Mouse (Mus musculus): ENCODE measurements around the gene Cadm2.

Gene Cadm2

GRCm38 (mm10) chr16:67620826-67621505, at the start of gene Cadm2:
Gene Cadm2, minus strand, starts transcription at chr16:67620908.
- Histone ChIP-seq H3K27me3 (ENCODE audit: control insufficient read depth, insufficient read depth, low read length, poor library complexity, severe bottlenecking) (no peaks in the 10 kb centered on the region), H3K36me3 (ENCODE audit: control insufficient read depth, insufficient read depth, low read length, poor library complexity, severe bottlenecking) (no peaks in the 10 kb centered on the region)
- peak; percentile 14 for DNase-seq (ENCODE audit: low read depth, low spot score)

- Histone ChIP-seq H3K36me3 (ENCODE audit: control insufficient read depth, insufficient read depth, low read length, poor library complexity, severe bottlenecking) (no peaks in the 10 kb centered on the region), H3K27me3 (ENCODE audit: control insufficient read depth, insufficient read depth, low read length, poor library complexity, severe bottlenecking) (no peaks in the 10 kb centered on the region)
- DNase-seq (ENCODE audit: low read depth, low spot score), result no peak
Measured at GRCm38 (mm10) chr16:67646930-67647329, 26.2 kb upstream of the Cadm2 start.

- no peaks in the 10 kb centered on the region for H3K36me3 ChIP-seq (ENCODE audit: control insufficient read depth, insufficient read depth, low read length, poor library complexity, severe bottlenecking)
- H3K27me3 ChIP-seq (ENCODE audit: control insufficient read depth, insufficient read depth, low read length, poor library complexity, severe bottlenecking), result no peaks in the 10 kb centered on the region
- no peak for DNase-seq (ENCODE audit: low read depth, low spot score)
Measured at GRCm38 (mm10) chr16:67643651-67644050, 22.9 kb upstream of the Cadm2 start.

- H3K27me3 ChIP-seq (ENCODE audit: control insufficient read depth, insufficient read depth, low read length, poor library complexity, severe bottlenecking), result no peaks in the 10 kb centered on the region
- H3K36me3 ChIP-seq (ENCODE audit: control insufficient read depth, insufficient read depth, low read length, poor library complexity, severe bottlenecking), result no peaks in the 10 kb centered on the region
- no peak for DNase-seq (ENCODE audit: low read depth, low spot score)
Measured at GRCm38 (mm10) chr16:67619906-67620781, 564 bp downstream of the Cadm2 start.

GRCm38 (mm10) chr16:67619416-67619815, 1.3 kb downstream of the Cadm2 start:
- no peaks in the 10 kb centered on the region for H3K36me3 ChIP-seq (ENCODE audit: control insufficient read depth, insufficient read depth, low read length, poor library complexity, severe bottlenecking)
- no peak for DNase-seq (ENCODE audit: low read depth, low spot score)
- no peaks in the 10 kb centered on the region for H3K27me3 ChIP-seq (ENCODE audit: control insufficient read depth, insufficient read depth, low read length, poor library complexity, severe bottlenecking)

- no peaks in the 10 kb centered on the region for H3K36me3 ChIP-seq (ENCODE audit: control insufficient read depth, insufficient read depth, low read length, poor library complexity, severe bottlenecking)
- H3K27me3 ChIP-seq (ENCODE audit: control insufficient read depth, insufficient read depth, low read length, poor library complexity, severe bottlenecking), result no peaks in the 10 kb centered on the region
- no peak for DNase-seq (ENCODE audit: low read depth, low spot score)
Measured at GRCm38 (mm10) chr16:67618817-67619216, 1.9 kb downstream of the Cadm2 start.

DNA sequence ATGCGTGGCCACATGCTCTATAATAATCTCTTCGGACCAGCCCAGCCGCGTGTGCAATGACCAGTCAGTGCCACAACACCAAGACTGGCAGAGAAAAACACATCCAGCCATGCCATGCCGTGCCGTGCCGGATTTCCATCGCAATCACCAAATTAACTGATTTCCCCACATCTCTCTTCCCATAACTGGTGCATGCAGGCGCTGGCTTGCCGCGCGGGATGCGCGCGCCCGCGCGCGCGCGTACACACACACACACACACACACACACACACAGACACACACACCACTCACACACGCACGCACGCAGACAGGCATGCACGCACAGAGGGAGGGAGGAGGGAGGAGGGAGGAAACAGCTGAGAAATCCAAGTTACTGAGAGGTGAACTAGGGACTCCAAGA, 2.9 kb downstream of the Cadm2 start:
- H3K36me3 ChIP-seq (ENCODE audit: control insufficient read depth, insufficient read depth, low read length, poor library complexity, severe bottlenecking), result no peaks in the 10 kb centered on the region
- DNase-seq (ENCODE audit: low read depth, low spot score), result no peak
- no peaks in the 10 kb centered on the region for H3K27me3 ChIP-seq (ENCODE audit: control insufficient read depth, insufficient read depth, low read length, poor library complexity, severe bottlenecking)

DNA sequence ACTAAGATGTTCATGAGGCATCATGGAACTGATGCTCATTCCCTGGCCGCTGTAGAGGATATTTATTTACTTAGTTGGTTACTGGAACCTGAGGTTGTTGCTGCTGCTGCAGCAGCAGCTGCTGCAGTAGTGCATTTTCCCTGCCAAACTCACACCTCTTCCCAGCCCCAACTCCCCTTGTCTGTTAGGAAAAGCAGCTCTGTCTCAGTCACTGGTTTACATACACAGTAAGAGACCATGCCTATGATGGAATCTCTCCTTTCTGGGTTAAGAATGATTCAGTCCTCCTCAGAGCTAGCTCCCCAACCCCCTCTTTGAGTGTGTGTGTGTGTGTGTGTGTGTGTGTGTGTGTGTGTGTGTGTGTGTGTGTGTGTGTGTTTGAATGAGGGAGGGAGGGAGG, 3.5 kb downstream of the Cadm2 start:
- no peaks in the 10 kb centered on the region for H3K36me3 ChIP-seq (ENCODE audit: control insufficient read depth, insufficient read depth, low read length, poor library complexity, severe bottlenecking)
- H3K27me3 ChIP-seq (ENCODE audit: control insufficient read depth, insufficient read depth, low read length, poor library complexity, severe bottlenecking), result no peaks in the 10 kb centered on the region
- no peak for DNase-seq (ENCODE audit: low read depth, low spot score)

- H3K27me3 ChIP-seq (ENCODE audit: control insufficient read depth, insufficient read depth, low read length, poor library complexity, severe bottlenecking), result no peaks in the 10 kb centered on the region
- H3K36me3 ChIP-seq (ENCODE audit: control insufficient read depth, insufficient read depth, low read length, poor library complexity, severe bottlenecking), result no peaks in the 10 kb centered on the region
- no peak for DNase-seq (ENCODE audit: low read depth, low spot score)
Measured at GRCm38 (mm10) chr16:67613876-67614275, 6.8 kb downstream of the Cadm2 start.

GRCm38 (mm10) chr16:67610904-67611681, 9.6 kb downstream of the Cadm2 start:
- no peaks in the 10 kb centered on the region for H3K36me3 ChIP-seq (ENCODE audit: control insufficient read depth, insufficient read depth, low read length, poor library complexity, severe bottlenecking)
- no peak for DNase-seq (ENCODE audit: low read depth, low spot score)
- no peaks in the 10 kb centered on the region for H3K27me3 ChIP-seq (ENCODE audit: control insufficient read depth, insufficient read depth, low read length, poor library complexity, severe bottlenecking)

DNA sequence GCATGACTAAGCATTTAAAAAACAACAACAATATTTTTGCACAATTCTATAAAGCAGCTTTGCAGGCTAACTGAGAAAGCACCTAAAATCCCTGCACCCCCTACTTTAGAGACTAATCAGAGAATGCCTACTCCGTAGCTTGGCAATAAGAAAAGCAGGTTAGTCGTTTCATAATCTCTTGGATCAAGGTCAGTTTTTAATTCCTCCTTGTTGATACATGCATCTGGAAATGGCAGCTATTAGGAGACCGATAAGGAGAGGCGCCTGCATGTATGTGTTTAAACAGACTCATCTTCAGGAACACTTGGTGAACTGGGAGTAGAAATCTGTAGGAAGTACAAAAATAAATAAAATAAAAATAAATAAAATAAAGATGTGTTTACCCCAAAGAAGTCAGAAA, 11.6 kb downstream of the Cadm2 start:
- Histone ChIP-seq H3K27me3 (ENCODE audit: control insufficient read depth, insufficient read depth, low read length, poor library complexity, severe bottlenecking) (no peaks in the 10 kb centered on the region), H3K36me3 (ENCODE audit: control insufficient read depth, insufficient read depth, low read length, poor library complexity, severe bottlenecking) (no peaks in the 10 kb centered on the region)

DNA sequence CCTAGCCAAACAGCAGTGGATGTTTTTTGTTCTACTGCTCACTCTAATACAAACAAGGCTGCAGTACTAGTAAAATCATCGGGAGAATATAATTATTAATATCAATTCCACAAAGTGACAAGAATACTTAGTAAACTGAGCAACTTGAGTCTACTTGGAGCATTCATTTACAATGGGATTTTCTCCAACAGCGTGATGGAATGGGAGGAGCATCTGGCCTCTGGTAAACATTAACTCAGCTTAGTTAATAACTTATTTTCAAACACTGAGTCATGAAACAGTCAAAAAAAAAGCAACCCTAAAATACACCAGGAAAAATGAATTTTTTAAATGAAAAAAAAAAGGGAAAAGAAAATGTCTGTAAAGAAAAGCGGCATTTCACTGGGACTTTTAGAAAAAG, 12.2 kb downstream of the Cadm2 start:
- no peak for DNase-seq (ENCODE audit: low read depth, low spot score)
- no peaks in the 10 kb centered on the region for H3K27me3 ChIP-seq (ENCODE audit: control insufficient read depth, insufficient read depth, low read length, poor library complexity, severe bottlenecking)
- no peaks in the 10 kb centered on the region for H3K36me3 ChIP-seq (ENCODE audit: control insufficient read depth, insufficient read depth, low read length, poor library complexity, severe bottlenecking)

More for the DNA sequence above, 11.6 kb downstream of the Cadm2 start:
- DNase-seq (ENCODE audit: low read depth, low spot score), result no peak

- Histone ChIP-seq H3K27me3 (ENCODE audit: control insufficient read depth, insufficient read depth, low read length, poor library complexity, severe bottlenecking) (no peaks in the 10 kb centered on the region), H3K36me3 (ENCODE audit: control insufficient read depth, insufficient read depth, low read length, poor library complexity, severe bottlenecking) (no peaks in the 10 kb centered on the region)
- no peak for DNase-seq (ENCODE audit: low read depth, low spot score)
Measured at GRCm38 (mm10) chr16:67605661-67606060, 15.0 kb downstream of the Cadm2 start.

DNA sequence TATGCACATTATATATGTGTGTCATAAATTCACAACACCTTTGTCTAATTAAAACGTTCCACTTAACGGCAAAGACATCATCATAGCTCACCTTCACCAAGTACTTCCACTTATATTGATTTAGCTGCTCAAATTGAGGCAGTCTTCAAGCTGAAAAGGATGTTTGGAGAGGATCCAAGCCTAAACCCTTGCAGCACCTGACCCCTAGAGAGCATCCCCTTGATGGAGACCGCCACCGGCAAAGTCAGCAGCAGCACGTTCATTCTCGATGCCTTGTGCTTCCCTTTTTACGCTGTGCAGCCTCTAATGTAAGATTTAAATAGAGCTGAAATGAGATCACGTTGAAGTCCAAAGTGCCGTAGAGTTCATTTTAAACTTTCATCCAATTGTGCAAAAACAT, 20.7 kb downstream of the Cadm2 start:
- H3K36me3 ChIP-seq (ENCODE audit: control insufficient read depth, insufficient read depth, low read length, poor library complexity, severe bottlenecking), result no peaks in the 10 kb centered on the region
- DNase-seq (ENCODE audit: low read depth, low spot score), result no peak
- no peaks in the 10 kb centered on the region for H3K27me3 ChIP-seq (ENCODE audit: control insufficient read depth, insufficient read depth, low read length, poor library complexity, severe bottlenecking)

DNA sequence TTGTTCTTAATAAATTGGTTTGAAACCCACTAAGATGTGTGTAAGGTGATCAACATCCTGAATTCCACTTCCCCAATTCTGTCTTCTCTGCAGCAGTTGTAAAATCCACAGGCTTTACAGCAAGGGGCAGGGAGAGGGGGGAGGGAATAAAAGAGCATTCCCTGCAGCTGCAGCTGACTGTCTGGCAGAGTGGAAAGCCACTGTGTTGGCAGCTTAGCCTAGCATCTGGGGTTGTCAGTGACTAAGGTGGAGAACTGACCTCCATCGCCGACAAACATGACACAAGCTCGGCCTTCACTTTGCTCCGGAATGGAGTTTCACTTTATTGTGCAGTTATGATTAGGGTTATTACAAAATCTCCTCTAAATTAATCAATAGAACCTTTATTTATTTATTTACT, 21.9 kb downstream of the Cadm2 start:
- no peak for DNase-seq (ENCODE audit: low read depth, low spot score)
- Histone ChIP-seq H3K36me3 (ENCODE audit: control insufficient read depth, insufficient read depth, low read length, poor library complexity, severe bottlenecking) (no peaks in the 10 kb centered on the region), H3K27me3 (ENCODE audit: control insufficient read depth, insufficient read depth, low read length, poor library complexity, severe bottlenecking) (no peaks in the 10 kb centered on the region)
